Mouse (Mus musculus): ENCODE data around the gene Sohlh1.

- TF ChIP-seq POLR2A (IDR thresholded peaks at IDR 0.05; ENCODE audit: borderline replicate concordance, extremely low read depth, low read depth, low read length) (no peak), CTCF (IDR thresholded peaks at IDR 0.05; ENCODE audit: insufficient read depth, low read length) (no peak)
These were observed 33.7 kb downstream of the Sohlh1 start for GRCm38 (mm10) chr2:25813364-25813763.

Measured in lung, adult 2 months (tissue).